Mouse (Mus musculus) layer of hippocampus, adult 8-10 months (tissue): Measurements from ENCODE around the gene Plscr2. TPM values are rescaled to one million over a fixed set of nuclear protein-coding genes. Genes with fewer than 3 reads are reported as not detected.

Experiments used
- DNase-seq, 2 experiments: peaks; one replicate each; pipeline ENCODE4 v3.0.0; 2022; ENCODE audit warnings: low spot score in 2 of 2
- microRNA-seq, 2 experiments: library from miRNA; unstranded; fragments of <30 nt; microRNA quantifications; one replicate each; pipeline ENCODE4 v1.2.0; 2022
- total RNA-seq, 4 experiments: library from RNA; stranded (reverse); gene quantifications; 2 replicates each; pipeline ENCODE4 v1.2.4; 2022

The Plscr2 gene
- total RNA-seq, 4 experiments from 2014 or later: 2.5 to 8.3 (median 6.0) TPM

DNA sequence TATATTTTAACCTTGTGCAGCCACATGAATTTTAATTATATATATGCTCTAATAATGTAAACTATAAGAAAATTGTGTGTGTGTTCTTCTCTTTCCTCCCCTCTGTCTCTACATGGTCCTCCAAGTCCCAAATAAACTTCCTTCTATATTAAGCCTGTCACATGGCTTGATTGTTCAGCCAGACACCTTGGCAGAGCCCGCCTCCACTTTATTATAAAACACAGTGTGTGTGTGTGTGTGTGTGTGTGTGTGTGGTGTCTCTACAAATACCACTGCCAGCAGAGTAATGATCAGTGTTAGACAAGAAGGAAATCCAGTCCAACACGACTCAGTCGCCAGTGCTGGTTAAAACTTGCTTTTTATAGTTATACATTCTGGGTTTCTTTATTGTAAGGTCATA is 62.3 kb downstream of the Plscr2 start:
- no peak for DNase-seq

DNA sequence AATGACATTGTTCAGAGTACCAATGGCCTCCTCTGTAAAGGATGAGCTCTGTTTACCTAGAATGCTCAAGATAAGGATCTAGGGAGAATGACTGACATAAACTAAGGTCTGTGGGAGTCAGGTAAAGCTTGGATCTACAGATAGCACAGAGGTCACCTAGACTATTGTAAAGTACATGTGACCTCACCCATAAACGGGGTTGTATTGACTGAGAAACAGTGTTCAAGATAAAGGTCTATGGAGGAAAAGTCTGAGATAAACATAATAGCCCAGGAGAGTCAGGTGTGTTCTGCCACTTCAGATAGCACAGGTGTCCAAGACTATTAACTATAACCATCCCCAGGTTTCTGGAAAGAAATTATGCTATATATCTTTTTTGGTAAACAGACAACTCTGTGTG is 63.6 kb downstream of the Plscr2 start:
- no peak for DNase-seq

Small RNA genes lying within 50 kb of the gene (microRNA-seq; reads per million reads assigned to microRNA genes)
- 0 reads per million in 2 experiments for gene Mir6386

Other genes with a start within 250 kb of the Plscr2 start
- not detected for gene Plscr5, start 82.7 kb upstream of the Plscr2 start, total RNA-seq
- gene Plscr1, start 25.9 kb upstream of the Plscr2 start, total RNA-seq: 1 to 10 TPM; 2.1 to 4.1 (median 3.1) TPM
- gene 1700057G04Rik, start 33.8 kb downstream of the Plscr2 start, total RNA-seq: not detected
- gene Plscr4, start 181.8 kb downstream of the Plscr2 start, total RNA-seq: 1 to 10 TPM; 3.3 to 4.8 (median 4.2) TPM